Mouse (Mus musculus) intestine, embryonic 15.5 days (tissue): ENCODE measurements around the gene Mast3. TPM values are rescaled to one million over a fixed set of nuclear protein-coding genes. Genes with fewer than 3 reads are reported as not detected.

Experiments used
- ATAC-seq: fragments of 200-750 bp; cut with Nextera tagmentation; 2 replicates; pipeline ENCODE4 v1.8.0; 2017; ENCODE audit warnings: moderate TSS enrichment, moderate library complexity
- H3K27ac ChIP-seq: fragments of 300-500 bp; sonication (generic); 2 replicates; pipeline ENCODE4 v1.5.1; 2015; ENCODE audit warnings: mild to moderate bottlenecking, inconsistent platforms
- H3K27me3 ChIP-seq: fragments of 300-500 bp; sonication (generic); replicated peaks from 2 replicates; pipeline ENCODE4 v1.6.1; 2015; ENCODE audit warnings: inconsistent platforms
- H3K36me3 ChIP-seq: fragments of 300-500 bp; sonication (generic); 2 replicates; pipeline ENCODE4 v1.6.1; 2015; ENCODE audit warnings: inconsistent platforms
- H3K4me1 ChIP-seq: fragments of 300-500 bp; sonication (generic); replicated peaks from 2 replicates; pipeline ENCODE4 v1.6.1; 2015; ENCODE audit warnings: inconsistent platforms
- H3K4me2 ChIP-seq: fragments of 300-500 bp; sonication (generic); replicated peaks from 2 replicates; pipeline ENCODE4 v1.6.1; 2015; ENCODE audit warnings: mild to moderate bottlenecking, inconsistent platforms
- H3K4me3 ChIP-seq: fragments of 300-500 bp; sonication (generic); replicated peaks from 2 replicates; pipeline ENCODE4 v1.5.1; 2015; ENCODE audit warnings: inconsistent platforms
- H3K9ac ChIP-seq: fragments of 300-500 bp; sonication (generic); 2 replicates; pipeline ENCODE4 v1.6.1; 2015; ENCODE audit warnings: inconsistent platforms
- H3K9me3 ChIP-seq: fragments of 300-500 bp; sonication (generic); 2 replicates; pipeline ENCODE4 v1.6.1; 2016; ENCODE audit warnings: inconsistent platforms
- WGBS: fragments of 180-500 bp; shearing (Covaris S2); methylation state at CpG from one replicate; pipeline ENCODE4 v1.1.7; 2015; 5-methylcytosine and 5-hydroxymethylcytosine counted together
- polyA plus RNA-seq: library from polyadenylated mRNA; unstranded; fragments of >200 nt; fragmentation: Nextera tagmentation; extraction: Ambion mirVana; gene quantifications from 2 replicates; pipeline ENCODE4 v1.2.1, GENCODE M21; 2015

The Mast3 gene
- polyA plus RNA-seq, 1 experiment from 2014 or later: 13.2 TPM

- Histone ChIP-seq H3K27me3 (no peaks in the 10 kb centered on the region), H3K4me2 (no peak overlapping the region), H3K27ac (no peak overlapping the region), H3K4me1 (peaks cover 20% of the 10 kb centered on the region), H3K36me3 (no peaks in the 10 kb centered on the region), H3K4me3 (no peak overlapping the region), H3K9ac (no peak overlapping the region), H3K9me3 (no peaks in the 10 kb centered on the region)
- WGBS: 85% methylated on average over 5 of the region's 5 CpGs
- ATAC-seq: no peak
Observed at GRCm38 (mm10) chr8:70843214-70843773, 38.4 kb upstream of the Mast3 start.

DNA sequence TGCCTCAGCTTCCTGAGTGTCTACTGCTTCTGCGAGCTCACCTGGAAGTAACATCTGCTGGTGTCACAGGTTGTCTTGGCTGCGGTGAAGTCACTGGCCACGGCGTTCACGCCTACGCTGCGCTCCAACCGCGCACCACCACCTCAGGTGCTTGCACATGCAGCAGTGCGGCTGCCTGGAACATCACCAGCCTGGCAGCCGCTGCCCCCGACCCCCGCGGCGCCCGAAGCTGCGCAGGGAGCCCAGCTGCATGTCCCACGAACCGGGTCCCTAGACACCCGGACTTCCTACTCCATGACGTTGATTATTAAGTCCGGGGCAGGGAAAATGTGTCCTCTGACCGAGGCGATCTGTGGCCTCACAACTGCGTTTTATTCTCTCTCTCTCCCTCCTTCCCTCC is 37.6 kb upstream of the Mast3 start:
- H3K4me2 ChIP-seq: no peak overlapping the region
- no peak for ATAC-seq
- no peak overlapping the region for H3K4me3 ChIP-seq
- H3K9ac ChIP-seq: no peak overlapping the region
- WGBS: 72% methylated on average over 25 of the region's 25 CpGs
- H3K9me3 ChIP-seq: no peaks in the 10 kb centered on the region
- peaks cover 20% of the 10 kb centered on the region for H3K4me1 ChIP-seq
- H3K27ac ChIP-seq: no peak overlapping the region
- H3K27me3 ChIP-seq: no peaks in the 10 kb centered on the region
- H3K36me3 ChIP-seq: no peaks in the 10 kb centered on the region

DNA sequence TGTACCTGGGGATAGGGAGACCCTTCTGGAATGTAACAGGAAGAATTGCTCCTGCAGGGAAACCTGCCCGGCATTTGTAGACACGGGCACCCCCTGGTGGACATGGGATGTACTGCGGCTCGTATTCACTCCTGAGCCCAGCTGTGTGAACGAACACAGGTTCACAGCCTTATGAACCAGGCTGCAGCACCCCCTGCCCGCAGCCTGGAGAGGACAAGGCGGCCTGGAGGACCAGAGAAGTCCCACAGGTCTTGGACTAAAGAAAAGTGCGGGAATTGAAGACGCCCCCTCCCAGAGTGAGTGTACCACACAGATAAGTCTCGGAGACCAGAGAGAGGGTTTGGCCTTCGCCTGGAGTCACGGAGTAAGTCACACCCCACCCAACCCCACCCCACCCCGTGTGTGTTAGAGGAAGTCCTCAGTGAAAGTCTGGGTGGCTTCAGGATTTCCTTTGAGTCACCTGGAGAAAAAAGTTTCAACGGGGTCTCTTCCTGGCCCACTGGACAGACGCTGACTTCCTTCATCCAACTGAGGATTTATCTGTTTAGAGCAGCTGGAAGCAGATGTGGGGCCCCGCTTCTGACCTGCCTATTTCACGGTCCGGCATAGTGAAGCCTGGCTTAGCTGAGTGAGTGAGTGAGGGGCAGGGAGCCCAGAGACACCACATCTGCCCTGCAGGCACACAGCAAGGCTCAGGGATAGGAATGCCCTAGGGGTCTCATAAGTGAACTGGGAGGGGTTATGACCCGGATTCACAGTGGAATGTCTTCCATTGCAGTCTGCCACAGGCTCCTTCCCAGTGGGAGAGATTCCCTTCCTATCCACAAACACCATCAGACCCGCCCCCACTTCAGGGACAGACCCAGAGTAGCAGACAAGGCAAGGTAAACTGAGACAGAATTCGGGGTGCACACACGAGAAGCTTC is 36.6 kb upstream of the Mast3 start:
- H3K27me3 ChIP-seq: no peaks in the 10 kb centered on the region
- H3K27ac ChIP-seq: peak overlapping the region; percentile 82; the same call in 1 of the 2 replicates
- 26% methylated on average over 22 of the region's 22 CpGs for WGBS
- peak; percentile 1; the same call in 1 of the 2 replicates for ATAC-seq
- peaks cover 20% of the 10 kb centered on the region for H3K4me1 ChIP-seq
- H3K36me3 ChIP-seq: no peaks in the 10 kb centered on the region; the same call in 1 of the 2 replicates
- peak overlapping the region; percentile 37; the same call in 1 of the 2 replicates for H3K4me2 ChIP-seq
- H3K4me3 ChIP-seq: no peak overlapping the region
- H3K9ac ChIP-seq: peak overlapping the region; percentile 26; the same call in 1 of the 2 replicates
- H3K9me3 ChIP-seq: no peaks in the 10 kb centered on the region

- H3K4me3 ChIP-seq: no peak overlapping the region
- no peaks in the 10 kb centered on the region for H3K9me3 ChIP-seq
- peak overlapping the region; percentile 37; the same call in 1 of the 2 replicates for H3K4me2 ChIP-seq
- no peak overlapping the region for H3K9ac ChIP-seq
- no peaks in the 10 kb centered on the region for H3K27me3 ChIP-seq
- no peaks in the 10 kb centered on the region; the same call in 1 of the 2 replicates for H3K36me3 ChIP-seq
- peaks cover 20% of the 10 kb centered on the region for H3K4me1 ChIP-seq
- ATAC-seq: no peak
- 44% methylated on average over 10 of the region's 10 CpGs for WGBS
- H3K27ac ChIP-seq: peak overlapping the region; percentile 82
Observed at GRCm38 (mm10) chr8:70840590-70840989, 35.7 kb upstream of the Mast3 start.

- 2% methylated on average over 55 of the region's 55 CpGs for WGBS
Observed at GRCm38 (mm10) chr8:70839408-70840351, 34.8 kb upstream of the Mast3 start, which contains the start of gene Arrdc2. TSS of gene Arrdc2 (minus strand) at chr8:70839720.

GRCm38 (mm10) chr8:70838654-70839407 is 34.0 kb upstream of the Mast3 start:
- peak; percentile 68 for ATAC-seq
- Histone ChIP-seq H3K4me1 (peaks cover 20% of the 10 kb centered on the region), H3K27me3 (no peaks in the 10 kb centered on the region), H3K4me3 (peak overlapping the region; percentile 72), H3K9me3 (no peaks in the 10 kb centered on the region), H3K9ac (peak overlapping the region; percentile 81), H3K27ac (peak overlapping the region; percentile 96), H3K36me3 (peaks cover 2% of the 10 kb centered on the region), H3K4me2 (peak overlapping the region; percentile 87)
- 2% methylated on average over 66 of the region's 66 CpGs for WGBS

More at GRCm38 (mm10) chr8:70839408-70840351, 34.8 kb upstream of the Mast3 start, which contains the start of gene Arrdc2:
- ATAC-seq: peak; percentile 96
- Histone ChIP-seq H3K9me3 (no peaks in the 10 kb centered on the region), H3K4me3 (peak within 1 kb of the TSS; percentile 72), H3K36me3 (no peaks in the 10 kb centered on the region; the same call in 1 of the 2 replicates), H3K27ac (peak within 1 kb of the TSS; percentile 96), H3K27me3 (no peaks in the 10 kb centered on the region), H3K9ac (peak within 1 kb of the TSS; percentile 81), H3K4me2 (peak within 1 kb of the TSS; percentile 87), H3K4me1 (peaks cover 20% of the 10 kb centered on the region)

GRCm38 (mm10) chr8:70836666-70837065 is 31.8 kb upstream of the Mast3 start:
- WGBS: 89% methylated on average over 12 of the region's 12 CpGs
- Histone ChIP-seq H3K27me3 (no peaks in the 10 kb centered on the region), H3K9ac (no peak overlapping the region), H3K4me3 (no peak overlapping the region), H3K36me3 (peaks cover 2% of the 10 kb centered on the region), H3K4me2 (no peak overlapping the region), H3K9me3 (no peaks in the 10 kb centered on the region), H3K4me1 (peaks cover 25% of the 10 kb centered on the region), H3K27ac (no peak overlapping the region)
- ATAC-seq: no peak

- Histone ChIP-seq H3K27me3 (no peaks in the 10 kb centered on the region), H3K36me3 (peaks cover 2% of the 10 kb centered on the region), H3K9me3 (no peaks in the 10 kb centered on the region), H3K4me1 (peaks cover 11% of the 10 kb centered on the region), H3K4me2 (no peak overlapping the region), H3K27ac (no peak overlapping the region), H3K9ac (no peak overlapping the region), H3K4me3 (no peak overlapping the region)
- ATAC-seq: no peak
- 93% methylated on average over 3 of the region's 3 CpGs for WGBS
Observed at GRCm38 (mm10) chr8:70834071-70834470, 29.2 kb upstream of the Mast3 start.

- peaks cover 9% of the 10 kb centered on the region for H3K4me1 ChIP-seq
- no peaks in the 10 kb centered on the region for H3K27me3 ChIP-seq
- 57% methylated on average over 15 of the region's 15 CpGs for WGBS
- no peak for ATAC-seq
- no peak overlapping the region for H3K4me3 ChIP-seq
- peaks cover 2% of the 10 kb centered on the region for H3K36me3 ChIP-seq
- 0 out of 2 replicates have a peak overlapping the region, but pooled peaks have one; percentile 3 for H3K9ac ChIP-seq
- no peak overlapping the region for H3K4me2 ChIP-seq
- no peaks in the 10 kb centered on the region for H3K9me3 ChIP-seq
- no peak overlapping the region for H3K27ac ChIP-seq
Observed at GRCm38 (mm10) chr8:70833520-70833919, 28.7 kb upstream of the Mast3 start.

GRCm38 (mm10) chr8:70833018-70833482 is 28.2 kb upstream of the Mast3 start:
- Histone ChIP-seq H3K9me3 (no peaks in the 10 kb centered on the region), H3K9ac (0 out of 2 replicates have a peak overlapping the region, but pooled peaks have one; percentile 3), H3K4me2 (no peak overlapping the region), H3K4me1 (peaks cover 7% of the 10 kb centered on the region; the same call in 1 of the 2 replicates), H3K4me3 (no peak overlapping the region), H3K36me3 (peaks cover 2% of the 10 kb centered on the region), H3K27me3 (no peaks in the 10 kb centered on the region), H3K27ac (no peak overlapping the region)
- 42% methylated on average over 9 of the region's 9 CpGs for WGBS
- no peak for ATAC-seq

GRCm38 (mm10) chr8:70832371-70832770 is 27.5 kb upstream of the Mast3 start:
- H3K4me2 ChIP-seq: no peak overlapping the region

More at GRCm38 (mm10) chr8:70832371-70832770, 27.5 kb upstream of the Mast3 start:
- H3K36me3 ChIP-seq: peaks cover 2% of the 10 kb centered on the region
- no peaks in the 10 kb centered on the region for H3K27me3 ChIP-seq
- no peaks in the 10 kb centered on the region for H3K9me3 ChIP-seq
- ATAC-seq: no peak
- H3K4me3 ChIP-seq: no peak overlapping the region
- WGBS: 71% methylated on average over 11 of the region's 11 CpGs
- H3K27ac ChIP-seq: no peak overlapping the region
- no peak overlapping the region for H3K9ac ChIP-seq
- peaks cover 7% of the 10 kb centered on the region; the same call in 1 of the 2 replicates for H3K4me1 ChIP-seq
